Mouse (Mus musculus) olfactory bulb, adult 2 months (tissue): ENCODE results near the gene Dytn.
"Not testable (repeated sequence)": the region's sequence is repeated elsewhere in the genome, so short reads cannot be mapped to it uniquely, and the experiment has no call there.

Experiments used
- CTCF ChIP-seq: fragments of 200-500 bp; IDR thresholded peaks from 2 replicates; pipeline ENCODE4 v1.5.1; 2012; ENCODE audit warnings: low read depth, mild to moderate bottlenecking, low read length, moderate library complexity; ENCODE audit not compliant: insufficient read depth
- POLR2A ChIP-seq: fragments of 200-500 bp; IDR thresholded peaks from 2 replicates; pipeline ENCODE4 v1.6.1; 2012; ENCODE audit warnings: mild to moderate bottlenecking, low read depth, low read length, moderate library complexity; ENCODE audit not compliant: insufficient read depth

GRCm38 (mm10) chr1:63630390-63630789, 56.3 kb downstream of the Dytn start:
- TF ChIP-seq CTCF, POLR2A: not testable (repeated sequence)
